11 mouse cellular contexts compared by ENCODE assay signal in genomic region chr3:88593893-88594580, GRCm38 (mm10). TPM values are rescaled to one million over a fixed set of nuclear protein-coding genes. Genes with fewer than 3 reads are reported as not detected.
DNase-seq lines count a peak whose midpoint lies in the region; ATAC-seq and TF ChIP-seq lines count a peak whose summit lies in the region.
"Had no signal": no experiment of that assay in that cellular context is flagged by ENCODE, and none has a peak within 500 bp of the region (broad histone marks: within the 10 kb centered on the region; RNA-seq: fewer than 3 reads in every experiment).

No protein-coding gene starts in this region.

- 79% methylated on average over 10 of the region's 10 CpGs for WGBS in liver, adult 2 months
- 59% methylated on average over 10 of the region's 10 CpGs for WGBS in liver, postnatal 0 days (ENCODE audit: insufficient replicate concordance)
- WGBS in lung, embryonic 16.5 days, result 20% methylated on average over 10 of the region's 10 CpGs
- WGBS in neural tube, embryonic 15.5 days, result 69% methylated on average over 10 of the region's 10 CpGs

- peak; percentile 53 for DNase-seq in liver, adult 2 months (ENCODE audit: extremely low read depth, low read depth, low spot score)
- no peak for DNase-seq in liver, postnatal 0 days
- peak; percentile 42 to 54 for DNase-seq in kidney, adult 8-10 months
- no peak for DNase-seq in thymus, postnatal 0 days (ENCODE audit: low spot score)
- DNase-seq in left cerebral cortex, postnatal 4 days, result no peak
- DNase-seq in cerebellum, adult 11 months, result no peak
- DNase-seq: adrenal gland, adult 2 months; cerebellum, adult 2 months; gastrocnemius, postnatal 25 days had no signal

- intact Hi-C loops in left cerebral cortex, postnatal 4 days (cut with DNase I), result no loop called here

- ATAC-seq in liver, postnatal 0 days, result no peak
- peak; percentile 75 for ATAC-seq in lung, embryonic 16.5 days (ENCODE audit: low read depth)
- no peak for ATAC-seq in neural tube, embryonic 15.5 days (ENCODE audit: low FRiP score)

- TF ChIP-seq EP300 in liver, postnatal 0 days (IDR thresholded peaks at IDR 0.05; ENCODE audit: low read depth), result no peak

- peaks cover 12% of the 10 kb centered on the region for H3K4me1 ChIP-seq in liver, adult 2 months (ENCODE audit: control insufficient read depth, insufficient read depth, low read length)
- peaks cover 24% of the 10 kb centered on the region for H3K4me1 ChIP-seq in liver, postnatal 0 days (ENCODE audit: insufficient read depth)
- peaks cover 27% of the 10 kb centered on the region for H3K4me1 ChIP-seq in lung, embryonic 16.5 days (replicated peaks; ENCODE audit: control insufficient read depth, insufficient read depth, low read length)
- H3K4me1 ChIP-seq in neural tube, embryonic 15.5 days, result peaks cover 5% of the 10 kb centered on the region

- H3K9me3 ChIP-seq in liver, postnatal 0 days (ENCODE audit: low read length), result no peaks in the 10 kb centered on the region
- H3K9me3 ChIP-seq in lung, embryonic 16.5 days (ENCODE audit: control insufficient read depth, low read length), result no peaks in the 10 kb centered on the region
- no peaks in the 10 kb centered on the region for H3K9me3 ChIP-seq in neural tube, embryonic 15.5 days (replicated peaks)

- no peaks in the 10 kb centered on the region for H3K36me3 ChIP-seq in liver, adult 2 months (ENCODE audit: control insufficient read depth, insufficient read depth, low read length)
- H3K36me3 ChIP-seq in liver, postnatal 0 days (replicated peaks; ENCODE audit: insufficient read depth, low read length), result no peaks in the 10 kb centered on the region
- H3K36me3 ChIP-seq in lung, embryonic 16.5 days (ENCODE audit: control insufficient read depth, insufficient read depth, low read length), result no peaks in the 10 kb centered on the region
- peaks cover 4% of the 10 kb centered on the region; the same call in 1 of the 2 replicates for H3K36me3 ChIP-seq in neural tube, embryonic 15.5 days

- H3K27me3 ChIP-seq in liver, adult 2 months (ENCODE audit: control insufficient read depth, insufficient read depth, low read length), result no peaks in the 10 kb centered on the region
- H3K27me3 ChIP-seq in liver, postnatal 0 days (ENCODE audit: insufficient read depth, low read length), result no peaks in the 10 kb centered on the region
- H3K27me3 ChIP-seq in lung, embryonic 16.5 days (ENCODE audit: control insufficient read depth, insufficient read depth, low read depth, low read length), result no peaks in the 10 kb centered on the region
- H3K27me3 ChIP-seq in neural tube, embryonic 15.5 days (replicated peaks), result no peaks in the 10 kb centered on the region

- H3K79me2 ChIP-seq in liver, adult 2 months (ENCODE audit: control insufficient read depth, insufficient read depth, low read length), result no peaks in the 10 kb centered on the region

- H3K27ac ChIP-seq in liver, adult 2 months (replicated peaks; ENCODE audit: insufficient read depth, low read depth, low read length), result no peak overlapping the region
- H3K27ac ChIP-seq in liver, postnatal 0 days (ENCODE audit: low read depth), result no peak overlapping the region
- peak overlapping the region; percentile 94 for H3K27ac ChIP-seq in lung, embryonic 16.5 days (ENCODE audit: low read length)
- H3K27ac ChIP-seq in neural tube, embryonic 15.5 days (replicated peaks), result no peak overlapping the region

- no peak overlapping the region for H3K9ac ChIP-seq in liver, adult 2 months (ENCODE audit: low read depth, low read length)
- no peak overlapping the region for H3K9ac ChIP-seq in liver, postnatal 0 days (replicated peaks)
- no peak overlapping the region; the same call in 1 of the 2 replicates for H3K9ac ChIP-seq in lung, embryonic 16.5 days (ENCODE audit: low read length)
- H3K9ac ChIP-seq in neural tube, embryonic 15.5 days (replicated peaks), result no peak overlapping the region

- no peak overlapping the region for H3K4me2 ChIP-seq in liver, postnatal 0 days (ENCODE audit: low read depth, low read length)
- peak overlapping the region; percentile 40 for H3K4me2 ChIP-seq in lung, embryonic 16.5 days (ENCODE audit: low read depth, low read length)
- no peak overlapping the region for H3K4me2 ChIP-seq in neural tube, embryonic 15.5 days

- H3K4me3 ChIP-seq in liver, adult 2 months (ENCODE audit: insufficient read depth, low read depth, low read length), result no peak overlapping the region
- no peak overlapping the region for H3K4me3 ChIP-seq in liver, postnatal 0 days (ENCODE audit: low read depth, low read length)
- H3K4me3 ChIP-seq in lung, embryonic 16.5 days (ENCODE audit: low read length), result peak overlapping the region; percentile 19
- no peak overlapping the region for H3K4me3 ChIP-seq in neural tube, embryonic 15.5 days (replicated peaks)

- TF ChIP-seq CTCF in liver, adult 2 months (IDR thresholded peaks at IDR 0.05; ENCODE audit: low read depth, low read length), result no peak
- TF ChIP-seq CTCF in liver, postnatal 0 days (IDR thresholded peaks at IDR 0.05; ENCODE audit: low read depth), result no peak

- no peak for TF ChIP-seq POLR2A in liver, adult 2 months (IDR thresholded peaks at IDR 0.05; ENCODE audit: extremely low read depth, insufficient read depth, low read length)

RNA-seq across cellular contexts. Expression of gene Arhgef2, which starts 11.7 kb away (rescaled TPM):
- 2.7 and 3.6 TPM in 2 replicates for total RNA-seq in liver, adult 2 months (2014; rRNA removed)
- polyA plus RNA-seq in liver, adult 2 months (2012; rRNA removed), result 3.6 and 4.9 TPM in 2 replicates
- 13.7 and 13.8 TPM in 2 replicates for polyA plus RNA-seq in liver, postnatal 0 days (2015; fragmentation: Nextera tagmentation; extraction: Ambion mirVana)
- 123 and 125 TPM in 2 replicates for polyA plus RNA-seq in lung, embryonic 16.5 days (2015; fragmentation: Nextera tagmentation; extraction: Ambion mirVana)
- 97.4 and 104 TPM in 2 replicates for polyA plus RNA-seq in neural tube, embryonic 15.5 days (2015; fragmentation: Nextera tagmentation; extraction: Ambion mirVana)
- 64.2 and 94.5 TPM in 2 replicates for polyA plus RNA-seq in thymus, postnatal 0 days (2015; fragmentation: Nextera tagmentation; extraction: Ambion mirVana)
- 100 to 1,000 TPM; 129 to 134 TPM for total RNA-seq in left cerebral cortex, postnatal 4 days (2021)

RNA-seq across cellular contexts. Expression of gene Ssr2, which starts 18.4 kb away (rescaled TPM):
- total RNA-seq in liver, adult 2 months (2014; rRNA removed), result 90.0 and 110 TPM in 2 replicates
- polyA plus RNA-seq in liver, adult 2 months (2012; rRNA removed), result 155 and 176 TPM in 2 replicates
- 141 and 155 TPM in 2 replicates for polyA plus RNA-seq in liver, postnatal 0 days (2015; fragmentation: Nextera tagmentation; extraction: Ambion mirVana)
- 354 and 367 TPM in 2 replicates for polyA plus RNA-seq in lung, embryonic 16.5 days (2015; fragmentation: Nextera tagmentation; extraction: Ambion mirVana)
- 157 and 175 TPM in 2 replicates for polyA plus RNA-seq in neural tube, embryonic 15.5 days (2015; fragmentation: Nextera tagmentation; extraction: Ambion mirVana)
- 206 and 212 TPM in 2 replicates for polyA plus RNA-seq in thymus, postnatal 0 days (2015; fragmentation: Nextera tagmentation; extraction: Ambion mirVana)
- total RNA-seq in left cerebral cortex, postnatal 4 days (2021), result 100 to 1,000 TPM; 114 to 121 TPM

RNA-seq across cellular contexts. Expression of gene Ubqln4, which starts 40.5 kb away (rescaled TPM):
- 8.3 and 14.2 TPM in 2 replicates for total RNA-seq in liver, adult 2 months (2014; rRNA removed)
- polyA plus RNA-seq in liver, adult 2 months (2012; rRNA removed), result 41.1 and 42.8 TPM in 2 replicates
- polyA plus RNA-seq in liver, postnatal 0 days (2015; fragmentation: Nextera tagmentation; extraction: Ambion mirVana), result 12.5 and 13.5 TPM in 2 replicates
- 39.3 and 41.8 TPM in 2 replicates for polyA plus RNA-seq in lung, embryonic 16.5 days (2015; fragmentation: Nextera tagmentation; extraction: Ambion mirVana)
- 39.2 and 40.1 TPM in 2 replicates for polyA plus RNA-seq in neural tube, embryonic 15.5 days (2015; fragmentation: Nextera tagmentation; extraction: Ambion mirVana)
- polyA plus RNA-seq in thymus, postnatal 0 days (2015; fragmentation: Nextera tagmentation; extraction: Ambion mirVana), result 14.6 and 16.2 TPM in 2 replicates
- 100 to 1,000 TPM in 1 of 2 experiments, 10 to 100 TPM in 1; 97.5 to 105 TPM for total RNA-seq in left cerebral cortex, postnatal 4 days (2021)

RNA-seq across cellular contexts. Expression of gene Lamtor2, which starts 41.2 kb away (rescaled TPM):
- 104 and 125 TPM in 2 replicates for total RNA-seq in liver, adult 2 months (2014; rRNA removed)
- 201 and 204 TPM in 2 replicates for polyA plus RNA-seq in liver, adult 2 months (2012; rRNA removed)
- polyA plus RNA-seq in liver, postnatal 0 days (2015; fragmentation: Nextera tagmentation; extraction: Ambion mirVana), result 104 and 106 TPM in 2 replicates
- polyA plus RNA-seq in lung, embryonic 16.5 days (2015; fragmentation: Nextera tagmentation; extraction: Ambion mirVana), result 169 and 183 TPM in 2 replicates
- polyA plus RNA-seq in neural tube, embryonic 15.5 days (2015; fragmentation: Nextera tagmentation; extraction: Ambion mirVana), result 189 and 193 TPM in 2 replicates
- 150 and 153 TPM in 2 replicates for polyA plus RNA-seq in thymus, postnatal 0 days (2015; fragmentation: Nextera tagmentation; extraction: Ambion mirVana)
- 100 to 1,000 TPM; 106 to 120 TPM for total RNA-seq in left cerebral cortex, postnatal 4 days (2021)

RNA-seq across cellular contexts. Expression of gene Rab25, which starts 45.9 kb away (rescaled TPM):
- total RNA-seq in liver, adult 2 months (2014; rRNA removed), result 0.18 and 0.20 TPM in 2 replicates
- 0.32 and 0.46 TPM in 2 replicates for polyA plus RNA-seq in liver, adult 2 months (2012; rRNA removed)
- 0.13 and 0.29 TPM in 2 replicates for polyA plus RNA-seq in liver, postnatal 0 days (2015; fragmentation: Nextera tagmentation; extraction: Ambion mirVana)
- 48.0 and 61.2 TPM in 2 replicates for polyA plus RNA-seq in lung, embryonic 16.5 days (2015; fragmentation: Nextera tagmentation; extraction: Ambion mirVana)
- polyA plus RNA-seq in neural tube, embryonic 15.5 days (2015; fragmentation: Nextera tagmentation; extraction: Ambion mirVana), result 0.29 and 4.1 TPM in 2 replicates
- 2.7 and 3.5 TPM in 2 replicates for polyA plus RNA-seq in thymus, postnatal 0 days (2015; fragmentation: Nextera tagmentation; extraction: Ambion mirVana)
- total RNA-seq in left cerebral cortex, postnatal 4 days (2021), result under 1 TPM in 1 of 2 experiments, not detected in 1; 0.83 TPM
- total RNA-seq: adrenal gland, adult 2 months; gastrocnemius, postnatal 25 days had no signal

Comparison
In these comparisons a context has a peak if more than half of its experiments do, and no peak if none do; other contexts are left out.
1. DNase-seq: peak in liver, adult 2 months (single experiment) and kidney, adult 8-10 months (2 of 2); none in liver, postnatal 0 days (single experiment), thymus, postnatal 0 days (single experiment), left cerebral cortex, postnatal 4 days (single experiment) and cerebellum, adult 11 months (single experiment).